Comparison of ENCODE assay signal across 23 mouse cellular contexts in genomic region chr8:126683555-126683947, GRCm38 (mm10).
A peak's percentile ranks its signal among the peaks of the same experiment; 100 is the strongest.
DNase-seq lines count a peak whose midpoint lies in the region; ATAC-seq and TF ChIP-seq lines count a peak whose summit lies in the region.
"Had no signal": no experiment of that assay in that cellular context is flagged by ENCODE, and none has a peak within 500 bp of the region (broad histone marks: within the 10 kb centered on the region; RNA-seq: fewer than 3 reads in every experiment).

No protein-coding gene starts in this region.

- H3K4me1 ChIP-seq in stomach, embryonic 16.5 days (ENCODE audit: control insufficient read depth, insufficient read depth, low read length) = peaks cover 3% of the 10 kb centered on the region; the same call in 1 of the 2 replicates
- no peaks in the 10 kb centered on the region for H3K4me1 ChIP-seq in stomach, postnatal 0 days (replicated peaks; ENCODE audit: control insufficient read depth, insufficient read depth)

- H3K79me2 ChIP-seq in macrophage (ENCODE audit: inconsistent target) = no peaks in the 10 kb centered on the region

- TF ChIP-seq CTCF in stomach, postnatal 0 days (IDR thresholded peaks at IDR 0.05; ENCODE audit: low read depth) = no peak

- no peak overlapping the region for H3K9ac ChIP-seq in stomach, embryonic 16.5 days (ENCODE audit: low read length)
- no peak overlapping the region for H3K9ac ChIP-seq in stomach, postnatal 0 days (ENCODE audit: low read length)
- H3K9ac ChIP-seq: forebrain, embryonic 13.5 days; heart, embryonic 13.5 days; hindbrain, embryonic 12.5 days; liver, postnatal 0 days; midbrain, embryonic 15.5 days; neural tube, embryonic 13.5 days had no signal

- WGBS in stomach, embryonic 16.5 days = 75% methylated on average over 2 of the region's 2 CpGs
- WGBS in stomach, postnatal 0 days = 74% methylated on average over 2 of the region's 2 CpGs
- WGBS in macrophage (ENCODE audit: missing documents) = 59% methylated on average over 2 of the region's 2 CpGs

- H3K27me3 ChIP-seq in stomach, embryonic 16.5 days (ENCODE audit: control insufficient read depth, insufficient read depth, low read length) = no peaks in the 10 kb centered on the region
- H3K27me3 ChIP-seq in stomach, postnatal 0 days (ENCODE audit: control insufficient read depth, insufficient read depth, low read length) = no peaks in the 10 kb centered on the region
- H3K27me3 ChIP-seq: forebrain, embryonic 13.5 days; heart, embryonic 13.5 days; hindbrain, embryonic 12.5 days; midbrain, embryonic 15.5 days; neural tube, embryonic 13.5 days; Patski had no signal

- no peak for TF ChIP-seq EP300 in stomach, postnatal 0 days (optimal IDR thresholded peaks at IDR 0.05)

- ATAC-seq in stomach, embryonic 16.5 days (ENCODE audit: insufficient read depth, low FRiP score) = no peak
- no peak for ATAC-seq in stomach, postnatal 0 days (ENCODE audit: low FRiP score, low TSS enrichment)
- peak; percentile 66 for ATAC-seq in common myeloid progenitor, adult 5-6 weeks (replicated peaks; ENCODE audit: low read depth, poor library complexity, severe bottlenecking)
- ATAC-seq: intestine, postnatal 0 days; liver, postnatal 0 days; midbrain, embryonic 15.5 days; Patski had no signal

- no peaks in the 10 kb centered on the region for H3K36me3 ChIP-seq in stomach, embryonic 16.5 days (ENCODE audit: control insufficient read depth, insufficient read depth, low read length)
- H3K36me3 ChIP-seq in stomach, postnatal 0 days (ENCODE audit: control insufficient read depth, insufficient read depth, low read length) = no peaks in the 10 kb centered on the region
- no peaks in the 10 kb centered on the region for H3K36me3 ChIP-seq in macrophage (ENCODE audit: inconsistent target)
- H3K36me3 ChIP-seq: heart, embryonic 13.5 days; hindbrain, embryonic 12.5 days; midbrain, embryonic 15.5 days; neural tube, embryonic 13.5 days had no signal

- no peaks in the 10 kb centered on the region for H3K9me3 ChIP-seq in stomach, embryonic 16.5 days (replicated peaks; ENCODE audit: control insufficient read depth, low read length)
- no peaks in the 10 kb centered on the region for H3K9me3 ChIP-seq in stomach, postnatal 0 days (ENCODE audit: control insufficient read depth, low read length)
- H3K9me3 ChIP-seq: heart, embryonic 13.5 days; hindbrain, embryonic 12.5 days; midbrain, embryonic 15.5 days; neural tube, embryonic 13.5 days had no signal

- no peak overlapping the region for H3K4me3 ChIP-seq in stomach, embryonic 16.5 days (replicated peaks; ENCODE audit: low read length)
- no peak overlapping the region for H3K4me3 ChIP-seq in stomach, postnatal 0 days (ENCODE audit: low read depth, low read length)
- H3K4me3 ChIP-seq in macrophage (ENCODE audit: inconsistent target) = no peak overlapping the region
- H3K4me3 ChIP-seq: forebrain, embryonic 13.5 days; heart, embryonic 13.5 days; hindbrain, embryonic 12.5 days; midbrain, embryonic 15.5 days; neural tube, embryonic 13.5 days had no signal

- no peak for DNase-seq in stomach, postnatal 0 days (ENCODE audit: low spot score)
- DNase-seq in kidney, postnatal 10 days = no peak
- no peak for DNase-seq in liver
- no peak for DNase-seq in lung, postnatal 4 days
- DNase-seq: cerebellum, adult 18-20 months; cerebellum, postnatal 25 days; embryo, embryonic 11 days; gastrocnemius, postnatal 10 days; heart, postnatal 14 days; liver, postnatal 0 days; right cerebral cortex, postnatal 25 days; thymus, adult 18-20 months had no signal

- no peak overlapping the region for H3K4me2 ChIP-seq in stomach, embryonic 16.5 days (ENCODE audit: low read depth, low read length)
- no peak overlapping the region for H3K4me2 ChIP-seq in stomach, postnatal 0 days (replicated peaks; ENCODE audit: low read depth)
- H3K4me2 ChIP-seq: forebrain, embryonic 13.5 days; heart, embryonic 13.5 days; hindbrain, embryonic 12.5 days; liver, embryonic 11.5 days; midbrain, embryonic 15.5 days; neural tube, embryonic 13.5 days had no signal

- peak overlapping the region; percentile 13; the same call in 1 of the 2 replicates for H3K27ac ChIP-seq in stomach, embryonic 16.5 days (ENCODE audit: low read length)
- H3K27ac ChIP-seq in stomach, postnatal 0 days (replicated peaks) = no peak overlapping the region
- H3K27ac ChIP-seq in macrophage = peak overlapping the region; percentile 54
- H3K27ac ChIP-seq: forebrain, embryonic 13.5 days; hindbrain, embryonic 12.5 days; neural tube, embryonic 13.5 days had no signal
